ENCODE assay signal across 16 mouse cellular contexts in genomic region chr5:26887496-26887895, GRCm38 (mm10).
"Had no signal": no experiment of that assay in that cellular context is flagged by ENCODE, and none has a peak within 500 bp of the region (broad histone marks: within the 10 kb centered on the region; RNA-seq: fewer than 3 reads in every experiment).

No protein-coding gene starts in this region.

- H3K9ac ChIP-seq: kidney, embryonic 15.5 days; limb, embryonic 12.5 days; limb, embryonic 15.5 days; liver, embryonic 14.5 days; liver, postnatal 0 days; lung, embryonic 14.5 days had no signal

- H3K4me2 ChIP-seq: kidney, embryonic 15.5 days; limb, embryonic 12.5 days; limb, embryonic 15.5 days; liver, embryonic 11.5 days; lung, embryonic 14.5 days; midbrain, embryonic 11.5 days had no signal

- H3K4me1 ChIP-seq: kidney, embryonic 15.5 days; limb, embryonic 12.5 days; limb, embryonic 15.5 days had no signal

- H3K27ac ChIP-seq: kidney, embryonic 15.5 days; limb, embryonic 12.5 days; limb, embryonic 15.5 days; liver, embryonic 14.5 days; macrophage had no signal

- DNase-seq: kidney, postnatal 10 days; kidney, postnatal 36 days; left cerebral cortex, postnatal 4 days; liver, postnatal 0 days; lung, embryonic 14.5 days; midbrain, embryonic 14.5 days; thymus, adult 18-20 months; thymus, postnatal 36 days had no signal

- ATAC-seq: liver, postnatal 0 days; lung, postnatal 0 days had no signal

- H3K9me3 ChIP-seq: kidney, embryonic 15.5 days; limb, embryonic 12.5 days; limb, embryonic 15.5 days had no signal

- H3K27me3 ChIP-seq: kidney, embryonic 15.5 days; limb, embryonic 12.5 days; limb, embryonic 15.5 days had no signal

- H3K4me3 ChIP-seq: kidney, embryonic 15.5 days; limb, embryonic 12.5 days; limb, embryonic 15.5 days had no signal

- H3K36me3 ChIP-seq: kidney, embryonic 15.5 days; limb, embryonic 12.5 days; limb, embryonic 15.5 days had no signal
